Mouse (Mus musculus) kidney, adult 2 months (tissue): Measurements from ENCODE around the gene C130050O18Rik.

Experiments
- CTCF ChIP-seq: fragments of 200-500 bp; conservative IDR thresholded peaks from 2 replicates; pipeline ENCODE4 v1.5.1; 2011; ENCODE audit warnings: low read depth, mild to moderate bottlenecking, control low read depth, low read length, moderate library complexity, mixed read lengths; ENCODE audit not compliant: insufficient read depth, insufficient read length
- POLR2A ChIP-seq: fragments of 200-500 bp; IDR thresholded peaks from one replicate; pipeline ENCODE4 v1.6.1; 2011; ENCODE audit warnings: low read depth, low read length, control low read depth

GRCm38 (mm10) chr5:139429818-139430341 lies 24.8 kb downstream of the C130050O18Rik start:
- no peak for TF ChIP-seq CTCF
- no peak for TF ChIP-seq POLR2A
